Mouse (Mus musculus): ENCODE data around the gene Lgi1.

DNA sequence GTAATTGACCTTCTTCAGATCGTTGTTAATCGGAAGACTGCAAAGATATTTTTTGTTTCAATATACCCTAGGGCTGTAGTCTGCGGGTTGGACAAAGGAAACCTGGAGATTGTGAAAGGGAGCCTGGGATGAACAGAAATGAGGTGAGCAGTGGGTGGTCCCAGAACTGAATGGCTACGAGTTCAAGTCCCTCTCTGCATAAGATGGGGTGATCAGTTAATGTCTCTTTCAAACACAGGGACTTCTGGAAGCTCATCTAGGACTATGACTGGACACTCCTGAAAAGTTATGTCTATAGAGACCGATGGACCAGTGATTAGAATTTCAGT is 84.6 kb downstream of the Lgi1 start:
- TF ChIP-seq POLR2A (IDR thresholded peaks at IDR 0.05; ENCODE audit: borderline replicate concordance, control insufficient read depth, low read depth, low read length) (no peak), CTCF (IDR thresholded peaks at IDR 0.05; ENCODE audit: control insufficient read depth, insufficient read depth, low read length) (no peak)
